ENCODE assay signal across 8 mouse cellular contexts in the genomic region with DNA sequence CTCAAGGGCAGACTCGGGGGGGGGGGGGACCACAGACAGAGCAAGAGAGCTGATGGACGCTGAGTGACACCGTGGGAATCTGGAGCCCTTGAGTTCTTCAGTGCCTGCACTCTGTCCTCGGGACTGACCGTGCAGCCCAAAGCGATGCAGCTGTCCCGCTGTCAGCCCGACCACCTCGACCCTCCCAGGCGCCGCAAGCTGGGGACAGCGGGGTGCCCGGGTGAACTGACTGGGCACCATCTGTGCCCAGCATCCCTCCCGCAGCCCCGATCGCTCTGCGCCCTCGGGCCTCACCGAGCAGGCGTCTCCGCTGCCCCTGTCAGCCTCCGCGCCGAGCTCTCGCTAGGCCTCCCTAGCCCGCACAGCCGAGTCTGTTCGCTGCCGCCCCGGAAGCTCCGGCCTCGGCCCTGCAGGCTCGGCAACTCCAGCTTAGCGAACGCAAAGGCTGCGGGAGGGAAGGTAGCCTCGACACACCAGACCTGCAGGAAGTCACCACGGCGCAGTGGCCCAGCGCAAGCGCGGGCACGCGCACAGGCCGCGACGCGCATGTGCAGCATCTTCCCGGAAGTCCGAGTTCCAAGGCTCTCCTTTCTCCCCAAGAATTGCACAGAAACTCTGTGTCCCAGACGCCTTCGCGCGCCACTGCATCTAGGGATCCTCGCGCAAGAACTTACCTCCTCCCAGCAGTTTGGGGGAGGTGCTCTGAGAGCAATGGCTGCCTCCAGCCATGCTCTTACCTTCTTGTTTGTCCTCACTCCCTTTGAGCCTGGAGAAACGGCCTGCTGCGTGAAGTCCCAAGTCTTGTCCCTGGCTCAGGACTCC. TPM values are rescaled to one million over a fixed set of nuclear protein-coding genes. Genes with fewer than 3 reads are reported as not detected.
DNase-seq lines count a peak whose midpoint lies in the region; ATAC-seq and TF ChIP-seq lines count a peak whose summit lies in the region.

A gene (minus strand): TSS at position 521 of the 822 bp plus-strand sequence.
A gene (plus strand): TSS at position 763 of the 822 bp plus-strand sequence.

- H3K27ac ChIP-seq in heart, embryonic 12.5 days (ENCODE audit: poor library complexity, severe bottlenecking) = peak within 1 kb of the TSS; percentile 79
- H3K27ac ChIP-seq in kidney, postnatal 0 days = peak within 1 kb of the TSS; percentile 80; the same call in 1 of the 2 replicates
- H3K27ac ChIP-seq in liver, embryonic 11.5 days (ENCODE audit: low read depth, low read length) = peak within 1 kb of the TSS; percentile 40
- H3K27ac ChIP-seq in stomach, embryonic 14.5 days (ENCODE audit: low read length) = peak within 1 kb of the TSS; percentile 71

- H3K27me3 ChIP-seq in C2C12 (ENCODE audit: control insufficient read depth, insufficient read depth, insufficient read length) = no peaks in the 10 kb centered on the region
- H3K27me3 ChIP-seq in heart, embryonic 12.5 days (replicated peaks) = no peaks in the 10 kb centered on the region
- H3K27me3 ChIP-seq in kidney, postnatal 0 days (ENCODE audit: insufficient read depth, low read length) = no peaks in the 10 kb centered on the region
- no peaks in the 10 kb centered on the region for H3K27me3 ChIP-seq in liver, embryonic 11.5 days (replicated peaks; ENCODE audit: control insufficient read depth, insufficient read depth, low read length)
- no peaks in the 10 kb centered on the region for H3K27me3 ChIP-seq in stomach, embryonic 14.5 days (ENCODE audit: control insufficient read depth, insufficient read depth, low read length)

- H3K4me2 ChIP-seq in heart, embryonic 12.5 days = peak within 1 kb of the TSS; percentile 91
- H3K4me2 ChIP-seq in kidney, postnatal 0 days (ENCODE audit: low read length) = peak within 1 kb of the TSS; percentile 81
- peak within 1 kb of the TSS; percentile 80 for H3K4me2 ChIP-seq in liver, embryonic 11.5 days
- H3K4me2 ChIP-seq in stomach, embryonic 14.5 days (replicated peaks; ENCODE audit: low read depth, low read length) = peak within 1 kb of the TSS; percentile 88

- H3K9me3 ChIP-seq in heart, embryonic 12.5 days (replicated peaks) = peaks cover 10% of the 10 kb centered on the region
- H3K9me3 ChIP-seq in kidney, postnatal 0 days (replicated peaks; ENCODE audit: low read length) = no peaks in the 10 kb centered on the region
- H3K9me3 ChIP-seq in liver, embryonic 11.5 days (ENCODE audit: control insufficient read depth, low read length) = peaks cover 4% of the 10 kb centered on the region
- H3K9me3 ChIP-seq in stomach, embryonic 14.5 days (ENCODE audit: control insufficient read depth, low read depth, low read length) = no peaks in the 10 kb centered on the region

- WGBS in heart, embryonic 12.5 days = under 1% methylated on average over 58 of the region's 58 CpGs
- under 1% methylated on average over 58 of the region's 58 CpGs for WGBS in kidney, postnatal 0 days
- WGBS in liver, embryonic 11.5 days = 1% methylated on average over 58 of the region's 58 CpGs
- 0% methylated on average over 56 of the region's 58 CpGs for WGBS in stomach, embryonic 14.5 days

- peak within 1 kb of the TSS; percentile 86 for H3ac ChIP-seq in C2C12 (ENCODE audit: control insufficient read depth, insufficient read length, low read depth)

- peak; percentile 88 for TF ChIP-seq POLR2A in brain, embryonic 14.5 days (IDR thresholded peaks at IDR 0.05; ENCODE audit: borderline replicate concordance, extremely low read depth, insufficient read depth, insufficient read length, poor library complexity, severe bottlenecking)

- peaks cover 19% of the 10 kb centered on the region for H3K36me3 ChIP-seq in C2C12 (ENCODE audit: control insufficient read depth, insufficient read depth)
- H3K36me3 ChIP-seq in heart, embryonic 12.5 days = peaks cover 37% of the 10 kb centered on the region
- H3K36me3 ChIP-seq in kidney, postnatal 0 days (ENCODE audit: insufficient read depth, low read length) = peaks cover 21% of the 10 kb centered on the region
- H3K36me3 ChIP-seq in liver, embryonic 11.5 days (ENCODE audit: control insufficient read depth, insufficient read depth, low read length) = peaks cover 24% of the 10 kb centered on the region
- H3K36me3 ChIP-seq in stomach, embryonic 14.5 days (ENCODE audit: control insufficient read depth, insufficient read depth, low read length) = peaks cover 21% of the 10 kb centered on the region

- peaks cover 17% of the 10 kb centered on the region for H3K4me1 ChIP-seq in heart, embryonic 12.5 days (replicated peaks)
- no peaks in the 10 kb centered on the region for H3K4me1 ChIP-seq in kidney, postnatal 0 days (replicated peaks; ENCODE audit: insufficient read depth, low read length)
- peaks cover 10% of the 10 kb centered on the region for H3K4me1 ChIP-seq in liver, embryonic 11.5 days (replicated peaks; ENCODE audit: control insufficient read depth, insufficient read depth, low read length)
- H3K4me1 ChIP-seq in stomach, embryonic 14.5 days (ENCODE audit: control insufficient read depth, insufficient read depth, low read length) = 0 out of 2 replicates have a peak, but pooled peaks cover 8% of the 10 kb centered on the region

- H3K9ac ChIP-seq in heart, embryonic 12.5 days = peak within 1 kb of the TSS; percentile 96
- peak within 1 kb of the TSS; percentile 87 for H3K9ac ChIP-seq in kidney, postnatal 0 days (ENCODE audit: low read depth, low read length)
- H3K9ac ChIP-seq in liver, embryonic 11.5 days (ENCODE audit: low read depth, low read length) = peak within 1 kb of the TSS; percentile 80
- H3K9ac ChIP-seq in stomach, embryonic 14.5 days (replicated peaks; ENCODE audit: low read depth, low read length) = peak within 1 kb of the TSS; percentile 91

- no peak for TF ChIP-seq CTCF in C2C12 (IDR thresholded peaks at IDR 0.05; ENCODE audit: control insufficient read depth, insufficient read depth, insufficient read length)
- TF ChIP-seq CTCF in brain, embryonic 14.5 days (IDR thresholded peaks at IDR 0.05; ENCODE audit: borderline replicate concordance, extremely low read depth, insufficient read depth, insufficient read length) = no peak
- TF ChIP-seq CTCF in kidney, postnatal 0 days (IDR thresholded peaks at IDR 0.05; ENCODE audit: low read depth) = no peak

- ATAC-seq in erythroid progenitor cell, adult 5-6 weeks (replicated peaks; ENCODE audit: low FRiP score, poor library complexity, severe bottlenecking) = peak; percentile 57
- ATAC-seq in heart, embryonic 12.5 days (ENCODE audit: insufficient number of reproducible peaks, low FRiP score) = peak; percentile 93
- peak; percentile 93 for ATAC-seq in kidney, postnatal 0 days (replicated peaks; ENCODE audit: low FRiP score, low read depth)
- ATAC-seq in liver, embryonic 11.5 days (replicated peaks; ENCODE audit: low FRiP score) = peak; percentile 90
- ATAC-seq in stomach, embryonic 14.5 days (ENCODE audit: insufficient number of reproducible peaks, insufficient read depth, low FRiP score, low read depth) = peak; percentile 95

- peak; percentile 99 for DNase-seq in brain, embryonic 14.5 days (ENCODE audit: low read depth)
- DNase-seq in kidney, postnatal 0 days (ENCODE audit: low spot score) = peak; percentile 99
- peak; percentile 88 for DNase-seq in liver, embryonic 11.5 days (ENCODE audit: low spot score)
- peak; percentile 94 for DNase-seq in naive thymus-derived CD4-positive, alpha-beta T cell, adult 2 months (ENCODE audit: low read depth)

- peaks cover 4% of the 10 kb centered on the region for H3K79me3 ChIP-seq in C2C12 (ENCODE audit: low read depth)

- no peaks in the 10 kb centered on the region for H3K79me2 ChIP-seq in C2C12 (ENCODE audit: control insufficient read depth, insufficient read depth)

- H3K4me3 ChIP-seq in C2C12 (ENCODE audit: insufficient read depth, poor library complexity, severe bottlenecking) = peak within 1 kb of the TSS; percentile 55
- H3K4me3 ChIP-seq in heart, embryonic 12.5 days = peak within 1 kb of the TSS; percentile 84
- peak within 1 kb of the TSS; percentile 74 for H3K4me3 ChIP-seq in kidney, postnatal 0 days (replicated peaks; ENCODE audit: low read depth, low read length)
- peak within 1 kb of the TSS; percentile 71 for H3K4me3 ChIP-seq in liver, embryonic 11.5 days (ENCODE audit: low read depth, low read length)
- peak within 1 kb of the TSS; percentile 92 for H3K4me3 ChIP-seq in stomach, embryonic 14.5 days (ENCODE audit: low read depth, low read length)

TF ChIP-seq in C2C12, 6 proteins besides CTCF, POLR2A, EP300 and RAD21:
- TF ChIP-seq MAX (IDR thresholded peaks at IDR 0.05) (peak; percentile 93), FOSL1 (IDR thresholded peaks at IDR 0.05; ENCODE audit: insufficient read depth, low read length, poor library complexity, severe bottlenecking) (no peak)

RNA-seq across cellular contexts. Expression of the first gene that starts in this region (rescaled TPM):
- polyA plus RNA-seq in C2C12 (2012; fragmentation: generic; extraction: Trizol) = 2.8 TPM
- 15.2 and 17.3 TPM in 2 replicates for polyA plus RNA-seq in brain, embryonic 14.5 days (2012; rRNA removed)
- total RNA-seq in erythroid progenitor cell, adult 5-6 weeks (2015; ENCODE audit: low replicate concordance) = 1.4 and 3.4 TPM in 2 replicates
- 0.39 and 1.4 TPM in 2 replicates for total RNA-seq in erythroid progenitor cell, adult 5-6 weeks (2017; ENCODE audit: low replicate concordance)
- polyA plus RNA-seq in heart, embryonic 12.5 days (2016; fragmentation: Nextera tagmentation; extraction: Ambion mirVana) = 8.8 and 9.0 TPM in 2 replicates
- 6.6 and 7.8 TPM in 2 replicates for polyA plus RNA-seq in kidney, postnatal 0 days (2015; fragmentation: Nextera tagmentation; extraction: Ambion mirVana)
- 6.7 and 8.9 TPM in 2 replicates for polyA plus RNA-seq in liver, embryonic 11.5 days (2014; fragmentation: Nextera tagmentation; extraction: Ambion mirVana)
- polyA plus RNA-seq in stomach, embryonic 14.5 days (2014; fragmentation: Nextera tagmentation; extraction: Ambion mirVana) = 13.2 and 18.0 TPM in 2 replicates

RNA-seq across cellular contexts. Expression of the second gene that starts in this region (rescaled TPM):
- polyA plus RNA-seq in C2C12 (2012; fragmentation: generic; extraction: Trizol) = not detected
- polyA plus RNA-seq in brain, embryonic 14.5 days (2012; rRNA removed) = not detected in 2 replicates
- total RNA-seq in erythroid progenitor cell, adult 5-6 weeks (2015; ENCODE audit: low replicate concordance) = not detected in 2 replicates
- total RNA-seq in erythroid progenitor cell, adult 5-6 weeks (2017; ENCODE audit: low replicate concordance) = not detected in 2 replicates
- polyA plus RNA-seq in heart, embryonic 12.5 days (2016; fragmentation: Nextera tagmentation; extraction: Ambion mirVana) = not detected in 2 replicates
- polyA plus RNA-seq in kidney, postnatal 0 days (2015; fragmentation: Nextera tagmentation; extraction: Ambion mirVana) = not detected in 2 replicates
- 0.21 TPM in 1 of 2 replicates, not detected in the other for polyA plus RNA-seq in liver, embryonic 11.5 days (2014; fragmentation: Nextera tagmentation; extraction: Ambion mirVana)
- polyA plus RNA-seq in stomach, embryonic 14.5 days (2014; fragmentation: Nextera tagmentation; extraction: Ambion mirVana) = not detected in 2 replicates

Comparison
In these comparisons a context has a peak if more than half of its experiments do, and no peak if none do; other contexts are left out.
1. Peak in every context shown above with its lines: DNase-seq, ATAC-seq, H3K4me3 ChIP-seq and H3K27ac ChIP-seq.